Mouse (Mus musculus) lung, embryonic 15.5 days (tissue): ENCODE measurements around the gene Colca2. TPM values are rescaled to one million over a fixed set of nuclear protein-coding genes. Genes with fewer than 3 reads are reported as not detected.
A peak's percentile ranks its signal among the peaks of the same experiment; 100 is the strongest.

Experiments used
- ATAC-seq: fragments of 200-750 bp; cut with Nextera tagmentation; 2 replicates; pipeline ENCODE4 v1.8.0; 2017; ENCODE audit warnings: moderate number of reproducible peaks, borderline replicate concordance; ENCODE audit not compliant: low FRiP score, low TSS enrichment; ENCODE audit errors: extremely low read depth
- H3K27ac ChIP-seq: fragments of 300-500 bp; sonication (generic); 2 replicates; pipeline ENCODE4 v1.5.1; 2015; ENCODE audit warnings: moderate library complexity, mild to moderate bottlenecking, inconsistent platforms
- H3K27me3 ChIP-seq: fragments of 300-500 bp; sonication (generic); 2 replicates; pipeline ENCODE4 v1.6.1; 2015; ENCODE audit warnings: inconsistent platforms
- H3K36me3 ChIP-seq: fragments of 300-500 bp; sonication (generic); 2 replicates; pipeline ENCODE4 v1.6.1; 2015; ENCODE audit warnings: inconsistent platforms
- H3K4me1 ChIP-seq: fragments of 300-500 bp; sonication (generic); 2 replicates; pipeline ENCODE4 v1.6.1; 2015; ENCODE audit warnings: inconsistent platforms
- H3K4me2 ChIP-seq: fragments of 300-500 bp; sonication (generic); 2 replicates; pipeline ENCODE4 v1.6.1; 2015; ENCODE audit warnings: inconsistent platforms, mild to moderate bottlenecking, moderate library complexity
- H3K4me3 ChIP-seq: fragments of 300-500 bp; sonication (generic); 2 replicates; pipeline ENCODE4 v1.5.1; 2015; ENCODE audit warnings: mild to moderate bottlenecking, inconsistent platforms
- H3K9ac ChIP-seq: fragments of 300-500 bp; sonication (generic); 2 replicates; pipeline ENCODE4 v1.6.1; 2015; ENCODE audit warnings: inconsistent platforms
- H3K9me3 ChIP-seq: fragments of 300-500 bp; sonication (generic); 2 replicates; pipeline ENCODE4 v1.6.1; 2016; ENCODE audit warnings: inconsistent platforms
- WGBS: fragments of 180-500 bp; shearing (Covaris S2); methylation state at CpG from one replicate; pipeline ENCODE4 v1.1.7; 2015; 5-methylcytosine and 5-hydroxymethylcytosine counted together
- polyA plus RNA-seq: library from polyadenylated mRNA; unstranded; fragments of >200 nt; fragmentation: Nextera tagmentation; extraction: Ambion mirVana; gene quantifications from 2 replicates; pipeline ENCODE4 v1.2.1, GENCODE M21; 2015

Colca2 gene
- polyA plus RNA-seq, 1 experiment from 2014 or later: 7.9 TPM

- Histone ChIP-seq H3K27me3 (no peaks in the 10 kb centered on the region), H3K36me3 (no peaks in the 10 kb centered on the region), H3K27ac (no peak overlapping the region), H3K9ac (no peak overlapping the region), H3K4me3 (no peak overlapping the region), H3K4me1 (0 out of 2 replicates have a peak, but pooled peaks cover 3% of the 10 kb centered on the region), H3K4me2 (no peak overlapping the region), H3K9me3 (no peaks in the 10 kb centered on the region)
- ATAC-seq: no peak
- 72% methylated on average over 3 of the region's 3 CpGs for WGBS
These were observed 28.0 kb upstream of the Colca2 start for GRCm38 (mm10) chr9:51306351-51306750.

- no peak for ATAC-seq
- Histone ChIP-seq H3K27ac (no peak overlapping the region), H3K4me3 (no peak overlapping the region), H3K9me3 (no peaks in the 10 kb centered on the region), H3K27me3 (no peaks in the 10 kb centered on the region), H3K4me1 (0 out of 2 replicates have a peak, but pooled peaks cover 3% of the 10 kb centered on the region), H3K9ac (no peak overlapping the region), H3K36me3 (no peaks in the 10 kb centered on the region), H3K4me2 (no peak overlapping the region)
- WGBS: 62% methylated on average over 3 of the region's 3 CpGs
These were observed 26.8 kb upstream of the Colca2 start for GRCm38 (mm10) chr9:51305146-51305545.

GRCm38 (mm10) chr9:51303980-51304379 is 25.6 kb upstream of the Colca2 start:
- H3K4me3 ChIP-seq: no peak overlapping the region
- H3K27ac ChIP-seq: no peak overlapping the region
- 0 out of 2 replicates have a peak, but pooled peaks cover 3% of the 10 kb centered on the region for H3K4me1 ChIP-seq
- no peaks in the 10 kb centered on the region for H3K9me3 ChIP-seq
- no peak overlapping the region for H3K4me2 ChIP-seq
- 68% methylated on average over 5 of the region's 5 CpGs for WGBS
- no peaks in the 10 kb centered on the region for H3K27me3 ChIP-seq
- H3K9ac ChIP-seq: no peak overlapping the region
- no peak for ATAC-seq
- no peaks in the 10 kb centered on the region for H3K36me3 ChIP-seq

- H3K36me3 ChIP-seq: no peaks in the 10 kb centered on the region
- ATAC-seq: no peak
- no peak overlapping the region for H3K27ac ChIP-seq
- no peaks in the 10 kb centered on the region for H3K9me3 ChIP-seq
- no peak overlapping the region for H3K4me3 ChIP-seq
- no peak overlapping the region for H3K9ac ChIP-seq
- WGBS: 63% methylated on average over 8 of the region's 8 CpGs
- H3K4me2 ChIP-seq: no peak overlapping the region
- H3K4me1 ChIP-seq: 0 out of 2 replicates have a peak, but pooled peaks cover 8% of the 10 kb centered on the region
- H3K27me3 ChIP-seq: no peaks in the 10 kb centered on the region
These were observed 15.2 kb upstream of the Colca2 start for GRCm38 (mm10) chr9:51293541-51293940.

GRCm38 (mm10) chr9:51292674-51293073 is 14.3 kb upstream of the Colca2 start:
- Histone ChIP-seq H3K4me2 (no peak overlapping the region), H3K9me3 (no peaks in the 10 kb centered on the region), H3K36me3 (no peaks in the 10 kb centered on the region), H3K9ac (no peak overlapping the region), H3K4me3 (no peak overlapping the region), H3K27ac (no peak overlapping the region), H3K4me1 (0 out of 2 replicates have a peak, but pooled peaks cover 8% of the 10 kb centered on the region), H3K27me3 (no peaks in the 10 kb centered on the region)
- 28% methylated on average over 4 of the region's 4 CpGs for WGBS
- peak; percentile 76; the same call in 1 of the 2 replicates for ATAC-seq

GRCm38 (mm10) chr9:51290980-51291379 is 12.6 kb upstream of the Colca2 start:
- WGBS: 75% methylated on average over 4 of the region's 4 CpGs
- H3K4me3 ChIP-seq: no peak overlapping the region
- H3K27ac ChIP-seq: no peak overlapping the region
- H3K9me3 ChIP-seq: no peaks in the 10 kb centered on the region
- no peak overlapping the region for H3K9ac ChIP-seq
- H3K36me3 ChIP-seq: no peaks in the 10 kb centered on the region
- H3K4me1 ChIP-seq: peaks cover 13% of the 10 kb centered on the region
- H3K27me3 ChIP-seq: no peaks in the 10 kb centered on the region
- H3K4me2 ChIP-seq: no peak overlapping the region
- no peak for ATAC-seq

- ATAC-seq: peak; percentile 77; the same call in 1 of the 2 replicates
- no peak overlapping the region for H3K9ac ChIP-seq
- H3K4me2 ChIP-seq: no peak overlapping the region
- no peaks in the 10 kb centered on the region; the same call in 1 of the 2 replicates for H3K27me3 ChIP-seq
- WGBS: 14% methylated on average over 2 of the region's 2 CpGs
- no peaks in the 10 kb centered on the region for H3K36me3 ChIP-seq
- H3K27ac ChIP-seq: no peak overlapping the region
- H3K4me1 ChIP-seq: peaks cover 11% of the 10 kb centered on the region
- no peak overlapping the region for H3K4me3 ChIP-seq
- no peaks in the 10 kb centered on the region for H3K9me3 ChIP-seq
These were observed 7.7 kb upstream of the Colca2 start for GRCm38 (mm10) chr9:51286079-51286478.

GRCm38 (mm10) chr9:51277834-51278498 is 403 bp downstream of the Colca2 start:
- Histone ChIP-seq H3K4me2 (peak overlapping the region; percentile 86), H3K4me3 (peak overlapping the region; percentile 56), H3K27ac (peak overlapping the region; percentile 87), H3K36me3 (no peaks in the 10 kb centered on the region), H3K4me1 (peaks cover 38% of the 10 kb centered on the region), H3K9ac (peak overlapping the region; percentile 56), H3K27me3 (peaks cover 5% of the 10 kb centered on the region; the same call in 1 of the 2 replicates), H3K9me3 (no peaks in the 10 kb centered on the region)
- WGBS: 17% methylated on average over 13 of the region's 13 CpGs
- peak; percentile 2; the same call in 1 of the 2 replicates for ATAC-seq

GRCm38 (mm10) chr9:51274678-51275077 is 3.7 kb downstream of the Colca2 start:
- ATAC-seq: no peak
- Histone ChIP-seq H3K4me2 (no peak overlapping the region), H3K27ac (peak overlapping the region; percentile 38), H3K4me1 (peaks cover 45% of the 10 kb centered on the region), H3K9me3 (no peaks in the 10 kb centered on the region), H3K9ac (no peak overlapping the region), H3K36me3 (no peaks in the 10 kb centered on the region), H3K27me3 (no peaks in the 10 kb centered on the region), H3K4me3 (no peak overlapping the region)
- WGBS: 15% methylated on average over 4 of the region's 4 CpGs

- 59% methylated on average over 9 of the region's 9 CpGs for WGBS
- no peak for ATAC-seq
- Histone ChIP-seq H3K4me2 (no peak overlapping the region), H3K27ac (no peak overlapping the region), H3K4me1 (peaks cover 39% of the 10 kb centered on the region), H3K36me3 (no peaks in the 10 kb centered on the region), H3K9ac (no peak overlapping the region), H3K9me3 (no peaks in the 10 kb centered on the region), H3K27me3 (no peaks in the 10 kb centered on the region), H3K4me3 (no peak overlapping the region)
These were observed 4.7 kb downstream of the Colca2 start for GRCm38 (mm10) chr9:51273581-51274154.

- ATAC-seq: no peak
- no peak overlapping the region for H3K27ac ChIP-seq
- 48% methylated on average over 5 of the region's 5 CpGs for WGBS
These were observed 6.3 kb downstream of the Colca2 start for GRCm38 (mm10) chr9:51272102-51272501.

GRCm38 (mm10) chr9:51271073-51271472 is 7.3 kb downstream of the Colca2 start:
- H3K4me3 ChIP-seq: no peak overlapping the region
- no peak overlapping the region for H3K4me2 ChIP-seq
- 78% methylated on average over 8 of the region's 8 CpGs for WGBS
- no peak overlapping the region for H3K9ac ChIP-seq
- no peaks in the 10 kb centered on the region for H3K36me3 ChIP-seq
- H3K9me3 ChIP-seq: no peaks in the 10 kb centered on the region
- H3K27ac ChIP-seq: no peak overlapping the region
- H3K27me3 ChIP-seq: no peaks in the 10 kb centered on the region
- no peak for ATAC-seq
- peaks cover 31% of the 10 kb centered on the region for H3K4me1 ChIP-seq

More at GRCm38 (mm10) chr9:51272102-51272501, 6.3 kb downstream of the Colca2 start:
- H3K4me3 ChIP-seq: no peak overlapping the region
- no peak overlapping the region for H3K4me2 ChIP-seq
- H3K27me3 ChIP-seq: no peaks in the 10 kb centered on the region
- H3K36me3 ChIP-seq: no peaks in the 10 kb centered on the region
- no peak overlapping the region for H3K9ac ChIP-seq
- H3K9me3 ChIP-seq: no peaks in the 10 kb centered on the region
- peaks cover 31% of the 10 kb centered on the region for H3K4me1 ChIP-seq
